Comparison of ENCODE assay signal across 9 mouse cellular contexts in the genomic region with DNA sequence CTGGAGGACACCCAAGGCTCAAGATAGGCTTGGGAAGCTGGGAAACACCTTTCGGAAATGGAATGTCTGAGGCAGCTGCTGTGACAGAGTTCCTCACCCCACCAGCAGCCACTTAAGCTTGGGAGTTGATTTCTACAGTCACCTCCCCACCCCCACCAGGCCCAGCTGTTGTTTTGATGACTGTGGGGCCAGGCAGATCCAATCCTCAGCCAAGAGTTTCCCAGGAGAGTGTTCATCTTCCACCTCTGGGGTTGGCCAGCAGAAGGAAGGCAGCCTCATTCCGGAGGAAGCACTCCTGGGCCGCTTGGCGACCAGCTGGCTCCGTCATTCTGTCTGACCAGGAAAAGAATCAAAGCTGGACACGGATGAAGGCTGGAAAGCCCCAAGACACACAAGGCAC. TPM values are rescaled to one million over a fixed set of nuclear protein-coding genes. Genes with fewer than 3 reads are reported as not detected.
DNase-seq lines count a peak whose midpoint lies in the region; ATAC-seq and TF ChIP-seq lines count a peak whose summit lies in the region.
"Had no signal": no experiment of that assay in that cellular context is flagged by ENCODE, and none has a peak within 500 bp of the region (broad histone marks: within the 10 kb centered on the region; RNA-seq: fewer than 3 reads in every experiment).

No protein-coding gene starts in this region.

- no peak for DNase-seq in left cerebral cortex, adult 2 months (ENCODE audit: extremely low spot score in 1 of 2, low spot score in 2 of 2)
- no peak for DNase-seq in left cerebral cortex, adult 11 months (ENCODE audit: low spot score)
- DNase-seq in kidney, postnatal 25 days, result peak; percentile 75 to 89
- DNase-seq in thymus, postnatal 0 days (ENCODE audit: low spot score), result no peak
- DNase-seq in c-Kit-positive CD71-positive TER-119-positive erythroid progenitor cells, embryonic 14.5 days (ENCODE audit: low spot score), result no peak

- no peak for TF ChIP-seq POLR2A in cortical plate, adult 2 months (IDR thresholded peaks at IDR 0.05; ENCODE audit: extremely low read depth, insufficient read depth, low read length)

- WGBS in heart, embryonic 15.5 days, result 29% methylated on average over 6 of the region's 6 CpGs
- 45% methylated on average over 6 of the region's 6 CpGs for WGBS in forebrain, embryonic 13.5 days

- intact Hi-C loops in left cerebral cortex, adult 2 months (cut with DNase I), result loop anchor here (5.0 kb wide), 1 partner anchor 89 kb away; a partner anchor contains a TSS

- H3K4me1 ChIP-seq in cortical plate, adult 2 months (ENCODE audit: control insufficient read depth, insufficient read depth, low read length), result peaks cover 5% of the 10 kb centered on the region
- peaks cover 54% of the 10 kb centered on the region for H3K4me1 ChIP-seq in heart, embryonic 15.5 days (replicated peaks)
- peaks cover 15% of the 10 kb centered on the region for H3K4me1 ChIP-seq in forebrain, embryonic 13.5 days

- no peak overlapping the region for H3K4me2 ChIP-seq in heart, embryonic 15.5 days
- no peak overlapping the region for H3K4me2 ChIP-seq in forebrain, embryonic 13.5 days

- H3K4me3 ChIP-seq in left cerebral cortex, adult 2 months, result no peak overlapping the region
- no peak overlapping the region; the same call in 1 of the 2 replicates for H3K4me3 ChIP-seq in cortical plate, adult 2 months (ENCODE audit: insufficient read depth, low read length)
- no peak overlapping the region for H3K4me3 ChIP-seq in heart, embryonic 15.5 days
- H3K4me3 ChIP-seq in forebrain, embryonic 13.5 days, result no peak overlapping the region

- H3K9me3 ChIP-seq in heart, embryonic 15.5 days (replicated peaks), result no peaks in the 10 kb centered on the region
- H3K9me3 ChIP-seq in forebrain, embryonic 13.5 days (replicated peaks), result no peaks in the 10 kb centered on the region

- H3K9ac ChIP-seq in heart, embryonic 15.5 days, result no peak overlapping the region
- H3K9ac ChIP-seq in forebrain, embryonic 13.5 days, result no peak overlapping the region

- peak overlapping the region; percentile 8; the same call in 1 of the 2 replicates for H3K27ac ChIP-seq in left cerebral cortex, adult 2 months
- H3K27ac ChIP-seq in cortical plate, adult 2 months (ENCODE audit: insufficient read depth, low read length), result 0 out of 2 replicates have a peak overlapping the region, but pooled peaks have one; percentile 22
- H3K27ac ChIP-seq in heart, embryonic 15.5 days, result peak overlapping the region; percentile 50
- no peak overlapping the region for H3K27ac ChIP-seq in forebrain, embryonic 13.5 days

- no peaks in the 10 kb centered on the region for H3K27me3 ChIP-seq in heart, embryonic 15.5 days
- peaks cover 8% of the 10 kb centered on the region; the same call in 1 of the 2 replicates for H3K27me3 ChIP-seq in forebrain, embryonic 13.5 days

- H3K36me3 ChIP-seq in heart, embryonic 15.5 days, result no peaks in the 10 kb centered on the region
- H3K36me3 ChIP-seq in forebrain, embryonic 13.5 days (ENCODE audit: poor library complexity, severe bottlenecking), result no peaks in the 10 kb centered on the region

- no peak for TF ChIP-seq CTCF in left cerebral cortex, adult 2 months (IDR thresholded peaks at IDR 0.05)
- no peak for TF ChIP-seq CTCF in cortical plate, adult 2 months (IDR thresholded peaks at IDR 0.05; ENCODE audit: extremely low read depth, insufficient read depth, low read length)

- ATAC-seq in heart, embryonic 15.5 days (replicated peaks; ENCODE audit: insufficient number of reproducible peaks, insufficient read depth, low FRiP score, low read depth), result no peak
- no peak for ATAC-seq in forebrain, embryonic 13.5 days

RNA-seq across cellular contexts. Expression of a gene that starts 4.8 kb away (rescaled TPM):
- 10 to 100 TPM; 16.4 to 16.8 TPM for total RNA-seq in left cerebral cortex, adult 2 months (2021)
- polyA plus RNA-seq in cortical plate, adult 2 months (2012; rRNA removed), result 39.2 and 50.5 TPM in 2 replicates
- 1.7 and 2.0 TPM in 2 replicates for polyA plus RNA-seq in heart, embryonic 15.5 days (2015; fragmentation: Nextera tagmentation; extraction: Ambion mirVana)
- polyA plus RNA-seq in forebrain, embryonic 13.5 days (2015; fragmentation: Nextera tagmentation; extraction: Ambion mirVana), result 0.20 and 0.45 TPM in 2 replicates
- 0.05 and 0.21 TPM in 2 replicates for polyA plus RNA-seq in thymus, postnatal 0 days (2015; fragmentation: Nextera tagmentation; extraction: Ambion mirVana)

RNA-seq across cellular contexts. Expression of a gene that starts 6.4 kb away (rescaled TPM):
- total RNA-seq in left cerebral cortex, adult 2 months (2021), result 10 to 100 TPM; 13.6 to 15.9 TPM
- 29.8 and 32.1 TPM in 2 replicates for polyA plus RNA-seq in cortical plate, adult 2 months (2012; rRNA removed)
- 5.9 and 7.8 TPM in 2 replicates for polyA plus RNA-seq in heart, embryonic 15.5 days (2015; fragmentation: Nextera tagmentation; extraction: Ambion mirVana)
- 15.1 and 15.3 TPM in 2 replicates for polyA plus RNA-seq in forebrain, embryonic 13.5 days (2015; fragmentation: Nextera tagmentation; extraction: Ambion mirVana)
- 8.6 and 9.0 TPM in 2 replicates for polyA plus RNA-seq in thymus, postnatal 0 days (2015; fragmentation: Nextera tagmentation; extraction: Ambion mirVana)

RNA-seq across cellular contexts. Expression of a gene that starts 9.3 kb away (rescaled TPM):
- under 1 TPM in 1 of 2 experiments, not detected in 1; 0.29 TPM for total RNA-seq in left cerebral cortex, adult 2 months (2021)
- polyA plus RNA-seq in cortical plate, adult 2 months (2012; rRNA removed), result not detected in 2 replicates
- polyA plus RNA-seq in heart, embryonic 15.5 days (2015; fragmentation: Nextera tagmentation; extraction: Ambion mirVana), result 0.13 TPM in 1 of 2 replicates, not detected in the other
- 0.18 TPM in 1 of 2 replicates, not detected in the other for polyA plus RNA-seq in forebrain, embryonic 13.5 days (2015; fragmentation: Nextera tagmentation; extraction: Ambion mirVana)
- 0.23 and 0.42 TPM in 2 replicates for polyA plus RNA-seq in thymus, postnatal 0 days (2015; fragmentation: Nextera tagmentation; extraction: Ambion mirVana)
- polyA plus RNA-seq: neural tube, embryonic 11.5 days had no signal

RNA-seq across cellular contexts. Expression of a gene that starts 20.0 kb away (rescaled TPM):
- 10 to 100 TPM; 53.0 to 58.8 TPM for total RNA-seq in left cerebral cortex, adult 2 months (2021)
- polyA plus RNA-seq in cortical plate, adult 2 months (2012; rRNA removed), result 84.4 and 93.0 TPM in 2 replicates
- polyA plus RNA-seq in heart, embryonic 15.5 days (2015; fragmentation: Nextera tagmentation; extraction: Ambion mirVana), result 88.9 and 108 TPM in 2 replicates
- polyA plus RNA-seq in forebrain, embryonic 13.5 days (2015; fragmentation: Nextera tagmentation; extraction: Ambion mirVana), result 79.2 and 93.3 TPM in 2 replicates
- 61.6 and 63.9 TPM in 2 replicates for polyA plus RNA-seq in thymus, postnatal 0 days (2015; fragmentation: Nextera tagmentation; extraction: Ambion mirVana)

RNA-seq across cellular contexts. Expression of a gene that starts 21.8 kb away (rescaled TPM):
- 10 to 100 TPM; 82.7 to 84.8 TPM for total RNA-seq in left cerebral cortex, adult 2 months (2021)
- polyA plus RNA-seq in cortical plate, adult 2 months (2012; rRNA removed), result 105 and 110 TPM in 2 replicates
- polyA plus RNA-seq in heart, embryonic 15.5 days (2015; fragmentation: Nextera tagmentation; extraction: Ambion mirVana), result 131 TPM in 2 replicates
- polyA plus RNA-seq in forebrain, embryonic 13.5 days (2015; fragmentation: Nextera tagmentation; extraction: Ambion mirVana), result 251 and 266 TPM in 2 replicates
- polyA plus RNA-seq in thymus, postnatal 0 days (2015; fragmentation: Nextera tagmentation; extraction: Ambion mirVana), result 283 and 286 TPM in 2 replicates

Comparison
In these comparisons a context has a peak if more than half of its experiments do, and no peak if none do; other contexts are left out.
1. DNase-seq: peak in kidney, postnatal 25 days (2 of 2); none in left cerebral cortex, adult 2 months (0 of 2), left cerebral cortex, adult 11 months (single experiment), thymus, postnatal 0 days (single experiment) and c-Kit-positive CD71-positive TER-119-positive erythroid progenitor cells, embryonic 14.5 days (single experiment).
2. RNA of a gene that starts 4.8 kb away (polyA plus RNA-seq): 39.2 to 50.5 TPM in cortical plate, adult 2 months; 1.7 to 2.0 TPM in heart, embryonic 15.5 days, 0.20 to 0.45 TPM in forebrain, embryonic 13.5 days and 0.05 to 0.21 TPM in thymus, postnatal 0 days; every median in the first group is over 10 times any median in the second.